Mouse (Mus musculus) lung, postnatal 0 days (tissue): Measurements from ENCODE around the gene Myo1h. TPM values are rescaled to one million over a fixed set of nuclear protein-coding genes. Genes with fewer than 3 reads are reported as not detected.
A peak's percentile ranks its signal among the peaks of the same experiment; 100 is the strongest.

ENCODE experiments used
- ATAC-seq: fragments of 200-750 bp; cut with Nextera tagmentation; 2 replicates; pipeline ENCODE4 v1.8.0; 2017; ENCODE audit warnings: moderate library complexity
- DNase-seq: peaks from one replicate; pipeline ENCODE4 v3.0.0-alpha.2; 2016; ENCODE audit warnings: low spot score
- H3K27ac ChIP-seq: fragments of 300-500 bp; sonication (generic); 2 replicates; pipeline ENCODE4 v1.5.1; 2014; ENCODE audit warnings: antibody characterized with exemption, mild to moderate bottlenecking, low read length, mixed read lengths
- H3K27me3 ChIP-seq: fragments of 300-500 bp; sonication (generic); replicated peaks from 2 replicates; pipeline ENCODE4 v1.6.1; 2014; ENCODE audit warnings: low read length, mixed read lengths; ENCODE audit not compliant: insufficient read depth
- H3K36me3 ChIP-seq: fragments of 300-500 bp; sonication (generic); 2 replicates; pipeline ENCODE4 v1.6.1; 2014; ENCODE audit warnings: low read length, mixed read lengths; ENCODE audit not compliant: insufficient read depth
- H3K4me1 ChIP-seq: fragments of 300-500 bp; sonication (generic); 2 replicates; pipeline ENCODE4 v1.6.1; 2014; ENCODE audit warnings: antibody characterized with exemption, low read depth, low read length, mixed read lengths; ENCODE audit not compliant: insufficient read depth
- H3K4me2 ChIP-seq: fragments of 300-500 bp; sonication (generic); replicated peaks from 2 replicates; pipeline ENCODE4 v1.6.1; 2014; ENCODE audit warnings: low read depth, mild to moderate bottlenecking, low read length, moderate library complexity, mixed read lengths
- H3K4me3 ChIP-seq: fragments of 300-500 bp; sonication (generic); 2 replicates; pipeline ENCODE4 v1.5.1; 2014; ENCODE audit warnings: low read depth, low read length
- H3K9ac ChIP-seq: fragments of 300-500 bp; sonication (generic); replicated peaks from 2 replicates; pipeline ENCODE4 v1.6.1; 2014; ENCODE audit warnings: low read depth, mild to moderate bottlenecking
- H3K9me3 ChIP-seq: fragments of 300-500 bp; sonication (generic); 2 replicates; pipeline ENCODE4 v1.6.1; 2016; ENCODE audit warnings: low read length, mixed read lengths
- CTCF ChIP-seq: IDR thresholded peaks from 2 replicates; pipeline ENCODE4 v1.5.1; 2016; ENCODE audit warnings: antibody characterized with exemption, mild to moderate bottlenecking
- EP300 ChIP-seq: IDR thresholded peaks from 2 replicates; pipeline ENCODE4 v1.6.1; 2016; ENCODE audit warnings: antibody characterized with exemption, mild to moderate bottlenecking, control low read depth
- WGBS: fragments of 180-500 bp; shearing (Covaris S2); extraction: QIAGEN DNeasy Blood & Tissue Kit; methylation state at CpG from one replicate; pipeline ENCODE4 v1.1.7; 2014; 5-methylcytosine and 5-hydroxymethylcytosine counted together
- polyA plus RNA-seq: library from polyadenylated mRNA; unstranded; fragments of >200 nt; fragmentation: Nextera tagmentation; extraction: Ambion mirVana; gene quantifications from 2 replicates; pipeline ENCODE4 v1.2.1, GENCODE M21; 2015

Myo1h gene
- polyA plus RNA-seq, 1 experiment from 2014 or later = 3.4 TPM

- DNase-seq (no peak), ATAC-seq (no peak)
- no peaks in the 10 kb centered on the region for H3K36me3 ChIP-seq
- H3K4me2 ChIP-seq = no peak overlapping the region
- 55% methylated on average over 22 of the region's 22 CpGs for WGBS
- H3K4me3 ChIP-seq = no peak overlapping the region
- H3K9ac ChIP-seq = no peak overlapping the region
- no peaks in the 10 kb centered on the region for H3K9me3 ChIP-seq
- H3K27me3 ChIP-seq = no peaks in the 10 kb centered on the region
- TF ChIP-seq CTCF (no peak), EP300 (no peak)
- H3K4me1 ChIP-seq = no peaks in the 10 kb centered on the region
- no peak overlapping the region for H3K27ac ChIP-seq
These were observed 10.3 kb downstream of the Myo1h start for GRCm38 (mm10) chr5:114299156-114299855.

GRCm38 (mm10) chr5:114299883-114300610 is 11.1 kb downstream of the Myo1h start:
- no peaks in the 10 kb centered on the region for H3K27me3 ChIP-seq
- no peaks in the 10 kb centered on the region for H3K9me3 ChIP-seq
- DNase-seq (no peak), ATAC-seq (no peak)
- H3K4me2 ChIP-seq = no peak overlapping the region
- no peak overlapping the region for H3K4me3 ChIP-seq
- 85% methylated on average over 24 of the region's 24 CpGs for WGBS
- no peak overlapping the region for H3K27ac ChIP-seq
- no peaks in the 10 kb centered on the region for H3K4me1 ChIP-seq
- no peaks in the 10 kb centered on the region for H3K36me3 ChIP-seq
- TF ChIP-seq EP300 = no peak
- TF ChIP-seq CTCF = no peak
- no peak overlapping the region for H3K9ac ChIP-seq

DNA sequence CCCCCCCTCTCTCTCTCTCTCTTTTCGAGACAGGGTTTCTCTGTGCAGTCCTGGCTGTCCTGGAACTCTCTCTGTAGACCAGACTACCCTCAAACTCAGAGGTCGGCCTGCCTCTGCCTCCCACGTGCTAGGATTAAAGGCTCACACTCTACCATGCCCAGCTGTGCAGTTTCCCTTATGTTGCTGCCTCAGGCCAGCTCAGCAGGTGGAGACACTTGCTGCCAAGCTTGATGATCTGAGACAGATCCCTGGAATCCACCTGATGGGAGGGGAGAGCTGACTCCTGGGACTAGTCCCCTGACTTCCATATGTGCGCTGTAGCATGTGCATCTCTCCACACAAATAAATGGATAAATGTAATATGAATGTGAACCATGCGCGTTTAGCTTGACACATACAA is 14.2 kb downstream of the Myo1h start:
- no peak overlapping the region for H3K27ac ChIP-seq
- no peak overlapping the region for H3K9ac ChIP-seq
- WGBS = 76% methylated on average over 6 of the region's 6 CpGs
- no peaks in the 10 kb centered on the region for H3K9me3 ChIP-seq
- H3K4me1 ChIP-seq = no peaks in the 10 kb centered on the region
- no peak for ATAC-seq
- H3K27me3 ChIP-seq = no peaks in the 10 kb centered on the region
- TF ChIP-seq CTCF (no peak), EP300 (no peak)
- H3K4me2 ChIP-seq = no peak overlapping the region
- no peaks in the 10 kb centered on the region for H3K36me3 ChIP-seq
- no peak for DNase-seq
- H3K4me3 ChIP-seq = no peak overlapping the region

DNA sequence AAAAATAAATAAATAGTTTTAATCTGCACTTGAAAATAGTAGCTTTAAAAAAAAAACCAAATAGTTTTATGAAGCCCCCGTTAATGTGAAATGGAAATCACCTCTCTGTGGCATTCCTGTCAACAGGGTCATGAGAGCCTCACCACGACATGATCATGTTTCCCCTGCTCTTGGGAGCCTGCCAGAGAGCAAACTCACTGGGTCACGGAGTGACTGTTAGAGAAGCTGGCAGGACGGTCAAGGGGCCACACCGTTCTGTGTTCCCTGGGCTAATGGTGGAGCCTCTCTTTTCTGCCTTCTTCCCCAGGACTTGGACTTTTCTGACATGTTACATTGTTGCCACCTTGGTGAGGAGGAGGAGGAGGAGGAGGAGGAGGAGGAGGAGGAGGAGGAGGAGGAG is 17.5 kb downstream of the Myo1h start:
- no peak overlapping the region for H3K4me3 ChIP-seq
- no peak for ATAC-seq
- H3K9ac ChIP-seq = no peak overlapping the region
- H3K27me3 ChIP-seq = no peaks in the 10 kb centered on the region
- H3K36me3 ChIP-seq = no peaks in the 10 kb centered on the region
- WGBS = 31% methylated on average over 5 of the region's 5 CpGs
- 0 out of 2 replicates have a peak, but pooled peaks cover 4% of the 10 kb centered on the region for H3K4me1 ChIP-seq
- no peak for DNase-seq
- no peaks in the 10 kb centered on the region for H3K9me3 ChIP-seq
- no peak overlapping the region for H3K4me2 ChIP-seq
- no peak for TF ChIP-seq EP300
- TF ChIP-seq CTCF = no peak
- H3K27ac ChIP-seq = no peak overlapping the region

GRCm38 (mm10) chr5:114308765-114309679 is 20.1 kb downstream of the Myo1h start:
- peak; percentile 33; the same call in 1 of the 2 replicates for ATAC-seq
- Histone ChIP-seq H3K4me3 (no peak overlapping the region), H3K9ac (no peak overlapping the region), H3K9me3 (no peaks in the 10 kb centered on the region), H3K27me3 (no peaks in the 10 kb centered on the region), H3K4me2 (peak overlapping the region; percentile 46), H3K36me3 (no peaks in the 10 kb centered on the region), H3K27ac (no peak overlapping the region), H3K4me1 (0 out of 2 replicates have a peak, but pooled peaks cover 4% of the 10 kb centered on the region)
- peak; percentile 74 for TF ChIP-seq CTCF
- TF ChIP-seq EP300 = no peak
- DNase-seq = peak; percentile 84
- 20% methylated on average over 18 of the region's 18 CpGs for WGBS

DNA sequence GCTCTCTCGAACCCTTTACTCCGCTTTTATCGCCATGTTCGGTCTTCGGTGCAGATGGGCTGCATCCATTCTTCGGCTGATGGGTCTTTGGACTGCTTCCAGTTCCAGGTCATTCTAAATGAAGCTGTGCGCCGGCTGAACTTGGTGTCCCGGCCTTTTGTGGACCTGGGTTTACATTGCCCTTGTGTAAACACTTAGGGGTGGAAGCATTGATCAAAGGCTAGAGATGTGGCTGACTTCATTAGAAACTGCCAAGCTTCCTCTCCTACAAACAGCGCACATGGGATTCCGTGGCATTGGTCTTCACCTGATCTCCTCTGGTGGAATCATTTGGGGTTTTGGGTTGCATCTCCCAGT is 20.7 kb downstream of the Myo1h start:
- no peaks in the 10 kb centered on the region for H3K9me3 ChIP-seq
- ATAC-seq (no peak), DNase-seq (peak; percentile 17)
- TF ChIP-seq EP300 (no peak), CTCF (no peak)
- H3K4me3 ChIP-seq = no peak overlapping the region
- 0 out of 2 replicates have a peak, but pooled peaks cover 4% of the 10 kb centered on the region for H3K4me1 ChIP-seq
- no peaks in the 10 kb centered on the region for H3K36me3 ChIP-seq
- WGBS = 6% methylated on average over 11 of the region's 11 CpGs
- peak overlapping the region; percentile 46 for H3K4me2 ChIP-seq
- H3K27me3 ChIP-seq = no peaks in the 10 kb centered on the region
- no peak overlapping the region for H3K27ac ChIP-seq
- H3K9ac ChIP-seq = no peak overlapping the region
